Mouse (Mus musculus) left cerebral cortex, adult 2 months (tissue): ENCODE data around the gene Cnnm1. TPM values are rescaled to one million over a fixed set of nuclear protein-coding genes. Genes with fewer than 3 reads are reported as not detected.
A peak's percentile ranks its signal among the peaks of the same experiment; 100 is the strongest.
"Not testable (repeated sequence)": the region's sequence is repeated elsewhere in the genome, so short reads cannot be mapped to it uniquely, and the experiment has no call there.

Source experiments
- DNase-seq, 2 experiments: peaks; one replicate each; pipeline ENCODE4 v3.0.0; 2021 to 2022; ENCODE audit warnings: low spot score in 2 of 2, mixed read lengths in 1 of 2; ENCODE audit errors: extremely low spot score in 1 of 2
- H3K27ac ChIP-seq: fragments of 200-600 bp; 2 replicates; pipeline ENCODE4 v1.8.1; 2022
- H3K4me3 ChIP-seq: fragments of 200-600 bp; 2 replicates; pipeline ENCODE4 v1.8.1; 2022
- CTCF ChIP-seq: fragments of 200-600 bp; IDR thresholded peaks from 2 replicates; pipeline ENCODE4 v1.8.1; 2022; ENCODE audit warnings: antibody characterized with exemption, mild to moderate bottlenecking, moderate library complexity
- intact Hi-C: fragments of 180-260 bp; cut with DNase I; formaldehyde crosslinking; loops from one replicate; pipeline ENCODE4 v1.15.1; 2025
- total RNA-seq, 2 experiments: library from RNA; stranded (reverse); gene quantifications; 2 replicates each; pipeline ENCODE4 v1.2.3; 2021

Gene Cnnm1
- total RNA-seq, 2 experiments from 2014 or later = 114 to 116 TPM

DNA sequence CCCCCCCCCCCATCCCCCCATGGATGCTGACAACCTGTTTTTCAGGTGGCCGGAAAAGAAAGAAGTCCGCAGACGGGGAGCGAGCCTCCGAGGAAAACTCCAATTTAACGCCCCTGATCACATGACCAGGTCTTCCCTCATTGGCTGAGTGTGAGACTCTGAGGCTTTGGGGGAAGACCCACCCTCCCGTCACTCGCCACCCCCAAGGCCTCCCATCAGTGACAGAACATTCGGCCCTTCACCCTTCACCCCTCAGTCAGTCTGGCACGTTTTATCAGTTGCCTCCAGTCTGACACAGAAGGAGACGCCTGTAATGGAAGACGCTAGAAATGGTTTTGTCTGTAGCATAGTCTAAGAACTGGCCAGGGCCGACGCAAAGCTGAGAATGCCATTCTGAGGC lies 54.7 kb downstream of the Cnnm1 start:
- intact Hi-C loops = no loop called here
- Histone ChIP-seq H3K4me3 (no peak overlapping the region), H3K27ac (no peak overlapping the region)
- TF ChIP-seq CTCF = no peak
- DNase-seq = no peak

- peak in 1 of 2 experiments; percentile 57 for DNase-seq
- Histone ChIP-seq H3K4me3 (no peak overlapping the region), H3K27ac (no peak overlapping the region)
- peak; percentile 98 for TF ChIP-seq CTCF
- intact Hi-C loops = loop anchor here (2.0 kb wide), 1 partner anchor 29 kb away; the partner anchor contains the start of gene Got1
Observed at GRCm38 (mm10) chr19:43495846-43496245, 55.6 kb downstream of the Cnnm1 start.

DNA sequence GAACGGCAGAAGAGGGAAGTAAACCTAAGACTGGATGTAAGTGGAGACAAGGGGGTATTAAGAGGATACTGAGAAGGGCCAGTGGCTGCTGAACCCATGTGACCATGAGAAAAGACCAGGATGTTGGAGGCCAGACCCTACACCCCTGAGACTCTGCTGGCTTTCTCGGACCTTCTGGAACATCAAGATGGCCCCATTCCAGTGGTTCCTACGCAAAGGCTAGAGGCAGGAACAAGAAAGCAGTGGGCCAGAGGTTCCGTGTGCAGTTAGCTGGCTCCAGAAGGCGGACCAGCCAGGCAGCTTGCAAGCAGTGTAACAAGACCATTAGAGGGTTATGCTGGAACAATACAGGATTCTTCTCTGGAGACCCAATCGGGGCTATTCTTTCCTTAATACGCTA lies 57.2 kb downstream of the Cnnm1 start:
- no peak overlapping the region for H3K27ac ChIP-seq
- no peak overlapping the region for H3K4me3 ChIP-seq
- intact Hi-C loops = loop anchor here (2.0 kb wide), 1 partner anchor 27 kb away; the partner anchor contains the start of gene Got1
- no peak for DNase-seq
- TF ChIP-seq CTCF = no peak

- intact Hi-C loops = no loop called here
- TF ChIP-seq CTCF = no peak
- H3K27ac ChIP-seq = no peak overlapping the region
- no peak overlapping the region for H3K4me3 ChIP-seq
- DNase-seq = no peak
Observed at GRCm38 (mm10) chr19:43498874-43499273, 58.6 kb downstream of the Cnnm1 start.

DNA sequence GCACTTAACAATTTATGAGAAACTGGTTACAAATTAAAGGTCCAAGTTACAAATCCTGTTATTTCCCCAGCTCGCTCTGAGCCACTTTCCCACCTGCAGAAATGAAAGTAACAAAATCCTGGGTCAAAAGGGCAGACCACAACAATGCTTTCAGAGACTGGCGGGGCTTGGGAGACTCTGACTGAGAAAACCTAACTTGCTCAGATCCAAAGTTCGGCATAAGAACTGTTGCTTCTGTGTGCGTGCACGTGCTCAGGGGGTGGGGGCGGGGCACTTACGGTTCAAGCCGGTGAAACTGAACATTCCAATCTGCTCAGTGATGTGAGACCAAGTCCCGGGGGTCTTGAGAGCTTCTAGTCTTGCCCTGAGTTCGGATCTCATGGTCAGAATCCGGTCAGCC lies 62.4 kb downstream of the Cnnm1 start:
- TF ChIP-seq CTCF = no peak
- Histone ChIP-seq H3K27ac (no peak overlapping the region), H3K4me3 (no peak overlapping the region)
- intact Hi-C loops = no loop called here
- no peak for DNase-seq

- DNase-seq, intact Hi-C loops, H3K27ac ChIP-seq, H3K4me3 ChIP-seq: not testable (repeated sequence)
Observed at GRCm38 (mm10) chr19:43503593-43503992, 63.4 kb downstream of the Cnnm1 start.

- H3K4me3 ChIP-seq = no peak overlapping the region
- TF ChIP-seq CTCF = no peak
- intact Hi-C loops = no loop called here
Observed at GRCm38 (mm10) chr19:43505441-43505840, 65.2 kb downstream of the Cnnm1 start.

GRCm38 (mm10) chr19:43510436-43511220 lies 70.4 kb downstream of the Cnnm1 start:
- Histone ChIP-seq H3K4me3 (no peak overlapping the region), H3K27ac (no peak overlapping the region)
- DNase-seq = no peak
- intact Hi-C loops = no loop called here
- no peak for TF ChIP-seq CTCF

More at GRCm38 (mm10) chr19:43505441-43505840, 65.2 kb downstream of the Cnnm1 start:
- DNase-seq = no peak
- no peak overlapping the region for H3K27ac ChIP-seq

DNA sequence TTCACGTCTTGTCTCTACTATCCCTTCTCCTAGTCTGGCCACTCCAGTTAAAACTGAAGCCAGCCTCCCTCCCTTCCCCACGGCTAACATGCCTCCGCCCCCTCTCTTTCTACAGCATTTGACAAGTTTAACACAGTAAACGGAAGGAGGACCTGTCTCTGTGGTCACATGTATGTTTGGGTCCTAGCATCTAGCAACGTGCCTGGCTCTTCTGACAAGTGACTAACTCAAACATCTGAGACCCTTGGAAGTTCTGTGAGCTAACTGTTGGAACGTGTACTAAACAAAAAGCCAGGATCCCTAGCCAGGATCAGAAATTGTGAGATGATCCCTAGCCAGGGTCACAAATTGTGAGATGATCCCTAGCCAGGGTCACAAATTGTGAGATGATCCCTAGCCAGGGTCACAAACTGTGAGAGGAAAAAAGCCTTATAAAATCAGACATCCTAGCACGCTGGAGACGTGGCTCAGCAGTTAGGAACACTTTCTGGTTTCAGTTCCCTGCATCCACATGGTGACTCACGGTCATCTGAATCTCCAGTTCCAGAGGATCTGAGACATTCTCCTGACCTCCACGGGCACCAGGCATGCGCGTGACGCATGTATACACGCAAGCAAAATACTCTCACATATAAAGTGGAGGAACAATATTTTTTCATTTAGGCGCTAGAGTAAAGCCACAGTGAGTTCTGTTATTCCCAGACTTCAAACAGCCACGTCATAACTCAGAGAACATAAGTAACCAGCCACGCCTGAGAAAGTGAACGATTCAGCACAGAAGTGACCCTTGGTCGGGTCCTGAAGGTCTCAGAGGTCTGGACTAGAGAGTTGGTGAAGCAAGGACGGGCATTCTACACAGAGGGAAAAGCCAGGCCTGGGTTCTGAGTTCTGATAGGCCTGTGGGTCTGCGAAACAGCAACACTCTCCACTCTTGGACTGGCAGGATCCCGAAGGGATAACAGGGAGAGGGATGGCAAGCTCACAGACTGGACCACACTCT lies 71.7 kb downstream of the Cnnm1 start:
- intact Hi-C loops = no loop called here
- no peak overlapping the region for H3K4me3 ChIP-seq
- H3K27ac ChIP-seq = no peak overlapping the region
- DNase-seq = no peak
- TF ChIP-seq CTCF = no peak

DNA sequence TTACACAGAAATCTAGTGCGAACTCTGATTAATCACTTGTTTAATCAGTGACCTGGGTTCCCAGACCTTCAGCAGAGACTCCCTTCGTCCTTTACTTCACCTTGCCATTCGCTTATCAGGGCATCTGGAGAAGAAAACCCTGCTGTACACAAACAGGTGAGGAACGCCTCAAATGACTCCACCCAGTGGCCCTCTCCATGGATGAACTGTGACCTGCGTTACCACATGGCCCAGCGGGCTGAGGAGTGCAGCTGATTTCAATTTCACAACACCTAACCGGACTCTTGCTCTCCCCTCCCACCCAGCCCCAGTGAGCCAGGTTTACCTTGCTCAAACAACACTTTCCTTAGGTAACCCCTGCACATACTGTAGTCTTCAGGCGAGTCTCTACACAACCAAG lies 73.6 kb downstream of the Cnnm1 start:
- no peak for TF ChIP-seq CTCF
- Histone ChIP-seq H3K4me3 (no peak overlapping the region), H3K27ac (no peak overlapping the region)
- DNase-seq = no peak
- intact Hi-C loops = no loop called here

GRCm38 (mm10) chr19:43515668-43516396 lies 75.6 kb downstream of the Cnnm1 start:
- no peak for DNase-seq
- TF ChIP-seq CTCF = no peak
- intact Hi-C loops = no loop called here
- H3K27ac ChIP-seq = no peak overlapping the region
- no peak overlapping the region for H3K4me3 ChIP-seq
